Mouse (Mus musculus): ENCODE measurements at regions not wholly inside any gene's neighbourhood (a gene's known extent, or its start where the extent isn't known, plus 50 kb on each side); places are given as distances from the start of the nearest gene placed in this dataset.

GRCm38 (mm10) chr1:92269464-92269863 is 74.0 kb upstream of the Hdac4 start:
- no peak for TF ChIP-seq CTCF (IDR thresholded peaks at IDR 0.05 in 2 of 3, conservative IDR thresholded peaks at IDR 0.05 in 1 of 3; ENCODE audit: control insufficient read depth in 1 of 3, insufficient read depth in 1 of 3, low read depth in 2 of 3, low read length in 3 of 3, poor library complexity in 1 of 3, severe bottlenecking in 1 of 3)
- TF ChIP-seq MXI1 (IDR thresholded peaks at IDR 0.05; ENCODE audit: low read depth, low read length), result no peak
- no peak for TF ChIP-seq ELF1 (IDR thresholded peaks at IDR 0.05; ENCODE audit: low read depth, low read length)
- TF ChIP-seq RAD21 (IDR thresholded peaks at IDR 0.05; ENCODE audit: low read depth, low read length), result no peak
- no peak for TF ChIP-seq SIN3A (IDR thresholded peaks at IDR 0.05; ENCODE audit: low read length)
- TF ChIP-seq ZC3H11A (IDR thresholded peaks at IDR 0.05; ENCODE audit: low read depth, low read length), result no peak
